Mouse (Mus musculus): ENCODE results near the gene Dmbt1. TPM values are rescaled to one million over a fixed set of nuclear protein-coding genes. Genes with fewer than 3 reads are reported as not detected.

The Dmbt1 gene
- polyA plus RNA-seq (2012; ENCODE audit: insufficient read depth, insufficient read length, low replicate concordance, missing spikeins) = not detected in 2 replicates

- WGBS = 88% methylated on average over 5 of the region's 5 CpGs
- no peaks in the 10 kb centered on the region for H3K4me1 ChIP-seq (ENCODE audit: control insufficient read depth, insufficient read depth, low read length)
- H3K4me3 ChIP-seq (ENCODE audit: insufficient read depth, low read depth, low read length) = no peak within 1 kb of the TSS
- TF ChIP-seq POLR2A (IDR thresholded peaks at IDR 0.05; ENCODE audit: insufficient read depth, low read depth, low read length) = no peak
- no peak for TF ChIP-seq CTCF (IDR thresholded peaks at IDR 0.05; ENCODE audit: insufficient read depth, low read depth, low read length)
- no peak within 1 kb of the TSS for H3K27ac ChIP-seq (ENCODE audit: insufficient read depth, low read depth, low read length)
These were observed at the start of gene Dmbt1 for GRCm38 (mm10) chr7:131031755-131032154. TSS of gene Dmbt1 (plus strand) at chr7:131032053.

- Histone ChIP-seq H3K4me1 (ENCODE audit: control insufficient read depth, insufficient read depth, low read length) (peaks cover 4% of the 10 kb centered on the region), H3K4me3 (ENCODE audit: insufficient read depth, low read depth, low read length) (no peak overlapping the region), H3K27ac (ENCODE audit: insufficient read depth, low read depth, low read length) (no peak overlapping the region)
- TF ChIP-seq CTCF (IDR thresholded peaks at IDR 0.05; ENCODE audit: insufficient read depth, low read depth, low read length) (no peak), POLR2A (IDR thresholded peaks at IDR 0.05; ENCODE audit: insufficient read depth, low read depth, low read length) (no peak)
- WGBS = 72% methylated on average over 4 of the region's 4 CpGs
These were observed 49.5 kb upstream of the Dmbt1 start for GRCm38 (mm10) chr7:130982371-130982770.

GRCm38 (mm10) chr7:130982881-130983280 lies 49.0 kb upstream of the Dmbt1 start:
- TF ChIP-seq POLR2A (IDR thresholded peaks at IDR 0.05; ENCODE audit: insufficient read depth, low read depth, low read length) = no peak
- TF ChIP-seq CTCF (IDR thresholded peaks at IDR 0.05; ENCODE audit: insufficient read depth, low read depth, low read length) = no peak
- peaks cover under 1% of the 10 kb centered on the region; the same call in 1 of the 2 replicates for H3K4me1 ChIP-seq (ENCODE audit: control insufficient read depth, insufficient read depth, low read length)
- H3K27ac ChIP-seq (ENCODE audit: insufficient read depth, low read depth, low read length) = no peak overlapping the region
- no peak overlapping the region for H3K4me3 ChIP-seq (ENCODE audit: insufficient read depth, low read depth, low read length)
- 76% methylated on average over 3 of the region's 3 CpGs for WGBS

DNA sequence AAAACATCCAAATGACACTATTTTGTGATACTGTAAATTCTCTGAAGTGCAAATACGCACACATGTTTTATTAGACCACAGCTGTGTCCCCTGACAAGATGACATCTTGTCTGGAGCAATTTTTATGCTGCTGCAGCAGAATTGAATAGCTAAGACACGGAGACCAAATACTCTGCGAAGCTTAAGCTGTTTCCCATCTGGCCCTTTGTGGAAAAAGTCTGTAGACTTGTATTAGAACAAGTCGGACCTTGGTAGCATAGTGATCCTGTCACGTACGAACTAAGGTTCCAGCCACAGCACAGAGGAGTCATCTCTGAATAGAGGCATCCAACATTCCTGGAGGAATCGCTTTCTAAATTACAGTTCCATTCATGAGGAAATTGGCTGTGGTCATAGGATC lies 47.6 kb upstream of the Dmbt1 start:
- TF ChIP-seq CTCF (IDR thresholded peaks at IDR 0.05; ENCODE audit: insufficient read depth, low read depth, low read length) = no peak
- TF ChIP-seq POLR2A (IDR thresholded peaks at IDR 0.05; ENCODE audit: insufficient read depth, low read depth, low read length) = no peak
- WGBS = 85% methylated on average over 7 of the region's 7 CpGs

GRCm38 (mm10) chr7:130985193-130985592 lies 46.7 kb upstream of the Dmbt1 start:
- 93% methylated on average over 12 of the region's 12 CpGs for WGBS
- Histone ChIP-seq H3K4me3 (ENCODE audit: insufficient read depth, low read depth, low read length) (no peak overlapping the region), H3K27ac (ENCODE audit: insufficient read depth, low read depth, low read length) (no peak overlapping the region), H3K4me1 (ENCODE audit: control insufficient read depth, insufficient read depth, low read length) (no peaks in the 10 kb centered on the region)
- TF ChIP-seq POLR2A (IDR thresholded peaks at IDR 0.05; ENCODE audit: insufficient read depth, low read depth, low read length) (no peak), CTCF (IDR thresholded peaks at IDR 0.05; ENCODE audit: insufficient read depth, low read depth, low read length) (no peak)

More for the DNA sequence above, 47.6 kb upstream of the Dmbt1 start:
- no peaks in the 10 kb centered on the region for H3K4me1 ChIP-seq (ENCODE audit: control insufficient read depth, insufficient read depth, low read length)
- H3K27ac ChIP-seq (ENCODE audit: insufficient read depth, low read depth, low read length) = no peak overlapping the region
- no peak overlapping the region for H3K4me3 ChIP-seq (ENCODE audit: insufficient read depth, low read depth, low read length)

DNA sequence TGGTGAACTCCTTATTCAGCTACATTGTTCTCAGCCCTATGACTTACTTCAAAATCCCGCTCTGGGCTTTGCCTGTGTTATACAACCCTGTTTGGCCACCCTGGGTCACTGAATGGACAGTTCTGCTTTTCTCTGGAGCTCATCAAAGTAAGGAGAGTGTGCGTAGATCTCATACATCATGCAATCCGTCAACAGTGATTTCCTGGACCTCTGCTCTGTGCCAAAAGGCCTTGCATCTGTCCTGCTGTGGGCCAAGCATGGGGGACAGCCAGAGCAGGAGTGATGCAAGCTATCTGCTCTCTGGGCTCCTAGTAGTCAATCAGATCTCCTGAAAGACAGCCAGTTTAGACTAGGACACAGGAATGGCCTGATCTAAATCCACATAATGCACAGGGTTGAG lies 46.1 kb upstream of the Dmbt1 start:
- H3K4me3 ChIP-seq (ENCODE audit: insufficient read depth, low read depth, low read length) = no peak overlapping the region
- TF ChIP-seq POLR2A (IDR thresholded peaks at IDR 0.05; ENCODE audit: insufficient read depth, low read depth, low read length) = no peak
- no peak for TF ChIP-seq CTCF (IDR thresholded peaks at IDR 0.05; ENCODE audit: insufficient read depth, low read depth, low read length)
- no peaks in the 10 kb centered on the region for H3K4me1 ChIP-seq (ENCODE audit: control insufficient read depth, insufficient read depth, low read length)
- whole genome bisulfite sequencing = 96% methylated on average over 3 of the region's 3 CpGs
- no peak overlapping the region for H3K27ac ChIP-seq (ENCODE audit: insufficient read depth, low read depth, low read length)

GRCm38 (mm10) chr7:130988146-130988545 lies 43.7 kb upstream of the Dmbt1 start:
- Histone ChIP-seq H3K4me3 (ENCODE audit: insufficient read depth, low read depth, low read length) (no peak overlapping the region), H3K4me1 (ENCODE audit: control insufficient read depth, insufficient read depth, low read length) (no peaks in the 10 kb centered on the region), H3K27ac (ENCODE audit: insufficient read depth, low read depth, low read length) (no peak overlapping the region)
- TF ChIP-seq CTCF (IDR thresholded peaks at IDR 0.05; ENCODE audit: insufficient read depth, low read depth, low read length) (no peak), POLR2A (IDR thresholded peaks at IDR 0.05; ENCODE audit: insufficient read depth, low read depth, low read length) (no peak)
- WGBS = 65% methylated on average over 5 of the region's 5 CpGs

GRCm38 (mm10) chr7:130989371-130989770 lies 42.5 kb upstream of the Dmbt1 start:
- Histone ChIP-seq H3K27ac (ENCODE audit: insufficient read depth, low read depth, low read length) (no peak overlapping the region), H3K4me1 (ENCODE audit: control insufficient read depth, insufficient read depth, low read length) (no peaks in the 10 kb centered on the region), H3K4me3 (ENCODE audit: insufficient read depth, low read depth, low read length) (no peak overlapping the region)
- 60% methylated on average over 3 of the region's 3 CpGs for WGBS
- TF ChIP-seq POLR2A (IDR thresholded peaks at IDR 0.05; ENCODE audit: insufficient read depth, low read depth, low read length) = no peak
- no peak for TF ChIP-seq CTCF (IDR thresholded peaks at IDR 0.05; ENCODE audit: insufficient read depth, low read depth, low read length)

DNA sequence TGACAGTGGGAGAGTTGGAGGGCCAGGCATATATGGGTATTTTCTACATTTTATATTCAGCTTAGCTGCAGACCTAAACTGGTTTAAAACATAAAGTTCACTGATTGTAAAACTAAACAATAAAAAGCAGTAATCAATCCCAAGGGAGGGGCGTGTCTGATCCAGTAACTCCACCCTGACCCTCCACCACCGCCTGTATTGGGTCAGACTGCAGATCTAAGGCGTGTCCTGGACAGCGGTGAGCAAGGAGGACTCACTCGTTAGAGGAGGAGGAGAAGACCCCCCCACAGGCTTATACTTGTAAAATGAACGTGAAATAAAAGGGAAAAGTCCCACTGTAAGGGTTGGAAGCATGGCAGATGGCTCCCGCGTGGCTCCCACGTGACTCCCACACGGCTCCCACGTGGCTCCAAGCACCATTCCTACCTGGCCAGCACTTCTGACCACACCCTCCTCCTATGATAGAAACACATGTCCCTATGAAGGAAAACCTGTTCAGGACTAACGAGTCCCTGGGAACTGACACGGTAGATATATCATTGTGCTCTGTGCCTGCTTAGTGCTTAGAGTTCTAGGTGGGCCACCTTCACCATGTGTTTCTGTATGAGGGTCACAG lies 40.6 kb upstream of the Dmbt1 start:
- Histone ChIP-seq H3K27ac (ENCODE audit: insufficient read depth, low read depth, low read length) (no peak overlapping the region), H3K4me3 (ENCODE audit: insufficient read depth, low read depth, low read length) (no peak overlapping the region), H3K4me1 (ENCODE audit: control insufficient read depth, insufficient read depth, low read length) (no peaks in the 10 kb centered on the region)
- TF ChIP-seq CTCF (IDR thresholded peaks at IDR 0.05; ENCODE audit: insufficient read depth, low read depth, low read length) (no peak), POLR2A (IDR thresholded peaks at IDR 0.05; ENCODE audit: insufficient read depth, low read depth, low read length) (no peak)
- WGBS = 86% methylated on average over 13 of the region's 13 CpGs
